Mouse (Mus musculus): Measurements from ENCODE around the gene Brd7.

Gene Brd7

DNA sequence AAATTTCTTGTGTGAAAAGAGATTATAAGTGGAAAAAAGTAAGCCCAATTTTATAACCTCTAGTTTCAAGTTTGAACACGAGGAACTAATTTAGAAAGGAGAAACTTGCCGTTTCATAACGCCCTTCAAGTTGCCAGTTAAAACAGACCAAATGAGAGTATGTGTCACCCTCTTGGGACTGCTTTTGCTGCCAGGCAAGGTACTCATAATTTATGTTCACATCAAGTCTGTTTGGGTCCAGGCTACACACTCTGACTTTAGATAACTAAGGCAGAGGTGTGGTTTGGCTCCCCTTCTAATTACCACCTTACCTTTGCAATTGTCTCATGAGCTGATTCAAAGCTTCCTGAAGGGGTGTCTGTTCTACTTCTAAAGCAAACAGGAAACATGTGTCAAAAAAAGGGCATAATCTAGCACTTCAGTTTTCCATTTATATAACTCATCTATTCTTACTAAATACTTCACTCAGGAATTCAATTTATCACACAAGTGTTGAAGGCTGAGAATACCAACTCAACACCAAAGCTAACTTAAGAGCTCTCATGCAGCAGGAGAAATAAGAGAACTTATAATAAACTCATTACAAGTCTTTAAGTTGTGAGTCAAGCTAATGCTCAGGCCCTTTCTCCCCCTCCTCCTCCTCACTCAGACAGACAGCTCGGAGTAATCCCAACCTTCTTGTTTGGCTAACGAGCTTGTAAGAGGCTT is 4.6 kb downstream of the Brd7 start:
- DNase-seq (ENCODE audit: low spot score in 2 of 2), result no peak

- no peak for DNase-seq (ENCODE audit: low spot score in 2 of 2)
Observed at GRCm38 (mm10) chr8:88349046-88349445, 12.9 kb downstream of the Brd7 start.

GRCm38 (mm10) chr8:88342026-88342425 is 20.0 kb downstream of the Brd7 start:
- DNase-seq (ENCODE audit: low spot score in 2 of 2), result no peak

DNA sequence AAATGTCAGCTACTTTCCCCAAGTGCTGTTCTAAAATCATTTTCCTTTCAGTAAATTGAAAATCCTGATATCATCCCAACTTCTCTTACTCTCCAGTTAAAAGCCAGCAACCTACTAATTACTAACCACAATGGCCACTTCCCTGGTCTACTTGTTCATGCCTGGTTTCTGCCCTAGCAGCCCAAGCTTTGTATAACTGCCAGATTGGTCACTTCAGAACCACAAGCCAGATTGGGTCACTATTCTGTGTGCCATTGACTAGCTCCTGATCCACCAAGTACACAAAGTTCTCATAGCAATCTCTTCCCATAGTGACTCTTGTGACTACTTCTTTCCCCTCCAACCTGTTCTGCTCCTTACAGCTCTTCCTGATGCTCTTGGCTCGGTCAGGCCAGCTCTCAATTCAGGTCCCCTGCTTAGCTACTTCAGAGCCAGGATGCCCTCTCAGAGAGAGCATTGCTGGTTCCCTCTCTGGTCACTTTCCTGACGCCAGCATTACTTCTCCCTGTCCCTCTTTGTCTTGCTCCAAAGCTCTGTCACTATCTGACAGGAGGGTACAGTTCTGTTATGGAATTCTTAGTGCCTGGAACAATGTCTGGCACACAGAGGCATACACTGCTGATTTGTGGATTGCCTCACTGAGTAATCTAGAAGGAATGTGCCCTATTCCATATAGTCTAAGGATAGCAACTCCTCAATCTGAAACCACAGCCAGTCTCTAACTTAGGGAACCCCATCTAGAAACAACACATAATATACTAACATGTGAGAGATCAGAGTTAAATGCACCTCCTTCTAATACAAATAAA is 21.9 kb downstream of the Brd7 start:
- no peak for DNase-seq (ENCODE audit: low spot score in 2 of 2)

- no peak for DNase-seq (ENCODE audit: low spot score in 2 of 2)
Observed at GRCm38 (mm10) chr8:88339221-88339620, 22.8 kb downstream of the Brd7 start.

- DNase-seq (ENCODE audit: low spot score in 2 of 2), result no peak
Observed at GRCm38 (mm10) chr8:88334975-88335374, 27.0 kb downstream of the Brd7 start.

DNA sequence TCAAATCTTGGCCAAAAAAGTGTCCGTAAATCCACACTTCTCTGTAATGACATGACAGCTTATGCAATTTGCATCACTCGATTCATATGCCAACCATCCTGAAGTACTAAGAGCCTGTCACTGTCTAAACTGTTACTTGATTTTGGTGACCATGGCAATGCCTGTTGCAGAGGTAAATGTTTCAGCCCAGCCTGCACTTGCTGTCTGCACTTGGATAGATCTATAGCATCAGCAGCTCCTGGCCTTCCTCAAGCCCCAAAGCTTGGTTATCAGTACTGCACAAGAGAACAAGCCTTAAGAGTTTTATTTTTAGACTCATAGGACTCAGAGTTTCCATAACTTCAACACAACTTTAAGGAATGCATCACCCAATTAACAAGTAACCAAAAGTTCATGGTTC is 27.6 kb downstream of the Brd7 start:
- DNase-seq (ENCODE audit: low spot score in 2 of 2), result no peak

DNA sequence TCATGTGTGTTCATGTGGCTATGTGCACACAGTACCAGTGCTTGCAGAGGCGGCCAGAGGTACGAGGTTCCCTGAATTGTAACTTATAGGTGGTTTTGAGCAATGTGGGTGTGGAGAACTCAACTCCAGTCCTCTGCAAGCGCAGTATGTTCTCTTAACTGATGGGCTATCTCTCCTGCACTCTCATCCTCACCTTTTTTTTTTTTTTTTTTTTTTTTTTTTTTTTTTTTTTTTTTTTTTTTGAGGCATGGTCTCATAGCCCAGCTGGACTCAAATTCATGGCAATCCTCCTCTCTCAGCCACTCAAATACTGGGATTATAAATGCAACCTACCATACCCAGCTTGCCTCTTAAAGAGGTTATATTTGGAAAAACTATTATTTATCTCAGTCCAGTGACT is 31.2 kb downstream of the Brd7 start:
- DNase-seq (ENCODE audit: low spot score in 2 of 2), result no peak

DNA sequence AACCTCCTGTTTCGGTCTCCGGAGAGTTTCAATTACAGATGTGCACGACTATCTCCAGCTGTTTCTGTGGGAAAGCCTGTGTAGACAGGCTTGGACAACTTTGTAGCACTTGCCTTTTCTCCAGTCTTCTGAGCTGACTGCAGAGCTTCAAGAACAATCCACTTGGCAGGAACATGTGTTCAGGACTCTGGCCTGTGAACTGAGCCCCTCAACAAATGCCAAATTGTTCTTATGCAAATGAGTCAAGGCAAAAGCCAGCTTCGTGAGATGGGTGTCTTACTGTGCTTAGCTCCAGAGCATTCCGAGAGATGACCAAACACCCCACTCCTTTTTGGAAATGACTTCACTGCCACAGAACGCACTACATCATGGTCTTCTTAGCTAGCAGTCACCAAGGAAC is 33.3 kb downstream of the Brd7 start:
- no peak for DNase-seq (ENCODE audit: low spot score in 2 of 2)

GRCm38 (mm10) chr8:88326328-88326727 is 35.7 kb downstream of the Brd7 start:
- DNase-seq (ENCODE audit: low spot score in 2 of 2), result no peak

GRCm38 (mm10) chr8:88325795-88326194 is 36.2 kb downstream of the Brd7 start:
- no peak for DNase-seq (ENCODE audit: low spot score in 2 of 2)

DNA sequence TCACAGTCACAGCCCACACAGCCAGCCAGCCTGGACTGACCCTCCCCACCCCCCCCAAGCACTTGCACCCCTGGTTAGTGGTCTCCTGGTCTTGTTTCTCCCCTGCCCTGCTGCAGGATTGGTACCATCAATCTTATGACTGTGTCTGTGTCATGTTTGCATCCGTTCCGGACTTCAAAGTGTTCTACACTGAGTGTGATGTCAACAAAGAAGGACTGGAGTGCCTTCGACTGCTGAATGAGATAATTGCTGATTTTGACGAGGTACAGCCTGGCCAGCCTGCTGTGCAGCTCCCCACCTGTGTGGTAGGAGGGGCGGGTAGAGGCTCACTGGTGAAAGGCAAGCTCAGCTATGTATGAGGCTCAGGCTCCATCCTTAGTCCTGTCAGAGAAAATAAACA is 36.7 kb downstream of the Brd7 start:
- DNase-seq (ENCODE audit: low spot score in 2 of 2), result no peak

- DNase-seq (ENCODE audit: low spot score in 2 of 2), result no peak
Observed at GRCm38 (mm10) chr8:88324760-88325159, 37.2 kb downstream of the Brd7 start.

GRCm38 (mm10) chr8:88323523-88323922 is 38.5 kb downstream of the Brd7 start:
- no peak for DNase-seq (ENCODE audit: low spot score in 2 of 2)

- no peak for DNase-seq (ENCODE audit: low spot score in 2 of 2)
Observed at GRCm38 (mm10) chr8:88321387-88321786, 40.6 kb downstream of the Brd7 start.

DNA sequence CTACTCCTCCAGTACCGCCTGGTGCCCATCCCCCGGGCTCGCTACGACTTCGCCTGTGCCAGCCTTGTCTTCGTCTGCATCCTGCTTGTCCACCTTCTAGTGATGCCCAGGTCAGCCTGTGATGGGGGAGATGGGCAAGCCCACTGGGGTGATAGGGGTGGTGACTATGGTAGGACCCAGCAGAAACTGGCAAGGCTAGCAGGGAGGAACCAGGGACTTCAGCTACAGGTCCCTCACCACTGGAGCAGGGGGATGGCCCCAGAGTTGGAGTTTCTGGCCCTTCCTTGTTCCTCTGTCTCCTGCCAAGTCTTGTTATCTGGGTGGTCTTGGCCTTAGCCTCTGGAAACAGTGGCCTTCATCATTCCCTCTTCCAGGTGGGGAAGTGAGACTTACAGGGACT is 41.9 kb downstream of the Brd7 start:
- DNase-seq (ENCODE audit: low spot score in 2 of 2), result no peak

DNA sequence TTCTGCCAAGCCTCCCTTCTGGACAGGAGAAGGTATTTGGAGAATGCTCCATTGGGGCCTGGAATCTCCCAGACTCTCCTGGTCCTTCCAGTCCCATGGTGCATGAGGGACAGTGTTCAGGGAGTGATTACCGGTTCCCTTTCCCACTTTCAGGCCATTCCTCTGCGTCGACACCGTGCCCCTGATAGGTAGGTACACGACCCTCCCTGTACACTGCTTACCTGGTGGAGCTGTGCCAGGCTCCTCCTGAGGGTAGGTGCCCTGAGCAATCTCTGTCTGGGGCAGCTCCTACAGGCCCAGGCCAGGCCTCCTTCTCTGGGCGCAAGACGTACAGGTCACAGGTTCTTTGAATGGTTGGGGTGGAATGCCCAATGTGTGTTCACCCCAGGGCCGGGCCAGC is 43.8 kb downstream of the Brd7 start:
- no peak for DNase-seq (ENCODE audit: low spot score in 2 of 2)

DNA sequence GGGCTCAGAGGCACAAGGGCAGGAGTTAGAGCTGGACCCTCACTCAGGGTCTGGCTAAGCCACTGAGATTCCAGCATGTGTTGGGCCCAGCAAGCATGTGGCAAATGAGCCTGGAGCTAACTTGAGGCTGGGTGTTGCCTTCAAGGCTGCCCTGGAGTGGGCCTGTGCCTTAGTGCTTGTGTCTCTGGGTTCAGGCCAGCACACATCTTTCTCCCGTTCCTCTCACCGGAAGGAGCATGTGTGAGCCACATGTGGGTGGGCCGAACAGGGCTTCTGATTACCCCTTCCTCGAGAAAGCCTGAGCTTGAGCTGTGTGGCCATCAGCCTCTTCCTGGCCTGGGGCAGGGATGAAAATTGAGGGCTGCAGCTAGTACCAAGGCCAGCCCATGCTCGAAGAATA is 44.7 kb downstream of the Brd7 start:
- no peak for DNase-seq (ENCODE audit: low spot score in 2 of 2)

GRCm38 (mm10) chr8:88316139-88316931 is 45.7 kb downstream of the Brd7 start:
- DNase-seq (ENCODE audit: low spot score in 2 of 2), result no peak

DNA sequence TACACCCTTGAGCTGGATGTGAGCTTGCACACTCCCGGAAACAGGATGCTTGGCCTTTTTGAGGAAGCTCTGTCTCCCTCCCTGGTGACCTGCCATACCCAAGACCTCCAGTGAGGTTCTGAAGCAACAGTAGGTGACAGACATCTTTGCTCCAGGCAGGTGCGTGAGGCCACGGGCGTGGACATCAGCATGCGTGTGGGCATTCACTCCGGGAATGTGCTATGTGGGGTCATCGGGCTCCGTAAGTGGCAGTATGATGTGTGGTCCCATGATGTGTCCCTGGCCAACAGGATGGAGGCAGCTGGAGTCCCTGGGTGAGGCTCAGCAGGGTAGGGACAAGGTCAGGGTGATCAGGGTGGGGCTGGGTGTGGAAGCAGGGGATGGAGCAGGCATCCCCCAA is 46.7 kb downstream of the Brd7 start:
- DNase-seq (ENCODE audit: low spot score in 2 of 2), result no peak

- DNase-seq (ENCODE audit: low spot score in 2 of 2), result no peak
Observed at GRCm38 (mm10) chr8:88313991-88314390, 48.0 kb downstream of the Brd7 start.

GRCm38 (mm10) chr8:88312966-88313365 is 49.0 kb downstream of the Brd7 start:
- no peak for DNase-seq (ENCODE audit: low spot score in 2 of 2)

DNA sequence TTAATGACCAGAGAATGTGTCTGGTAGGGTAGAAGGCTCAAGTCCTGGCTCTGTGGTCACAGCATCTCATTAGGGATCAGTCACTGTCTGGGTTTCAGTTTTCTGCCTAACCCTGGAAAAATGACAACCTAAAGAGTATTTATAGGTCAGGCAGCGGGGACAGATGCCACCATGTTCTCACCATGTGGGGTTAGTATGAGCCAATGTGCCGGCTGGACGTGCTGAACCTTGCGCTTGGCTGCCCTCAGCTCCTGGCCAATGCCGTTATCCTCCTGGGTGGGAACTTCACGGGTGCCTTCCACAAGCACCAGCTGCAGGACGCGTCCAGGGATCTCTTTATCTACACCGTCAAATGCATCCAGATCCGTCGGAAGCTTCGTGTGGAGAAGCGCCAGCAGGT is 51.7 kb downstream of the Brd7 start:
- no peak for DNase-seq (ENCODE audit: low spot score in 2 of 2)
